Mouse (Mus musculus) layer of hippocampus, adult 11-12 months (tissue): ENCODE results near the gene Tubgcp2.

Experiments used
- DNase-seq: peaks from one replicate; pipeline ENCODE4 v3.0.0; 2022; ENCODE audit warnings: low spot score

Gene Tubgcp2

GRCm38 (mm10) chr7:140036281-140037170 is at the start of gene Tubgcp2, which contains the start of gene Zfp511:
Gene Tubgcp2 (minus strand): TSS chr7:140036669.
Gene Zfp511 (plus strand): TSS chr7:140036391.
- peak; percentile 95 for DNase-seq

DNA sequence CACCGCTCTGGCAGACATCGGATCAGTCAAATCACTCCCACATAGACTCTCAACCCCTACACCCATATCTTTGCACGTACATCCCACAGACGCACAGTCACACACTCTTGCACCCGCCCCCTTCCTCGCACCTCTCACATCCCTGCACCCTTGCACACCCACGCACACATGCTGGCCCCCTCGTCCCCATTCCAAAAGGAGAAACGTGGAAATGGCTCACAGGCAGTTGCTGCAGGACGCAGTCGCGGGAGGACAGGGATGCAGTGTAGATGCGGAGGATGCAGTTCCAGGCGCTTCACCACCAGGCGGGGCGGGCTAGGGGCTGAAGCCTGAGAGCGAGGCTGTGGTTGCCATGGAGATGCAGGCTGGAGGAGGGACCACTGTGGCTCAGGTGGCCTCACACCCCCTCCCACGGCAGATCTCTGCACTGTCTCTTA is 45.8 kb upstream of the Tubgcp2 start, which contains the start of gene Caly:
Gene Caly, minus strand, starts transcription at position 307 of the 437 bp plus-strand sequence.
- peak; percentile 91 for DNase-seq

GRCm38 (mm10) chr7:140081408-140082241 is 45.2 kb upstream of the Tubgcp2 start:
- peak; percentile 46 for DNase-seq

DNA sequence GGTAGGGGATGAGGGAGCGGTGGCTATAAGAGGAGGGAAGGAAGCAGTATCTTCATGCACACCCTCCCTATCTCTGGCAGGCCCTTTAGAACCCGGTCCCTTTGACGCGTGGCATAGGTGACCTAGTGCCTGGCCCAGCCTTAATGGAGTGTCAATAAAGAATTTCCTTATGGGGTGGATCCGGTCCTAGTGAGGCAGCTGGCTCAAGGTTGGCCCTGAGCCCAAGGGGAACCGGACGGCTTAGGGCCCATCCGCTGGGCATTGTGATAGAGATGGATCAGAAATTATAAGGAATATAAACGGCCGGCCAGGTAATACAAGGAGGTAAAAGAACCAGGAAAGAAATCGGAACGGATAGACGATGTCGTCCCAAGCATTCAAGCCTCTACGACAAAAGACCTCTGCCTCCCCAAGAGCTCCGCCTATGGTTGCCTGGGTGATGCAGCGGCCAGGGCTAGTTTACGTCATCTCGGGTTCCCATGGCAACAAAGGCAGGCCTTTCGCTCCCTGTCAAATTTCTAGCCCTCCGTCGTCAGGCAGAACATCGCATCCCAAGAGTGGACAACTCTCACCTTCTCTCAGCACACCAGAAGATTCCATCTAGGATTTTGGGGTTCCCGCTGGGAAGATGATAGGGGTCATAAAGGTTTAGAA is 44.2 kb upstream of the Tubgcp2 start:
- DNase-seq, result peak; percentile 91

DNA sequence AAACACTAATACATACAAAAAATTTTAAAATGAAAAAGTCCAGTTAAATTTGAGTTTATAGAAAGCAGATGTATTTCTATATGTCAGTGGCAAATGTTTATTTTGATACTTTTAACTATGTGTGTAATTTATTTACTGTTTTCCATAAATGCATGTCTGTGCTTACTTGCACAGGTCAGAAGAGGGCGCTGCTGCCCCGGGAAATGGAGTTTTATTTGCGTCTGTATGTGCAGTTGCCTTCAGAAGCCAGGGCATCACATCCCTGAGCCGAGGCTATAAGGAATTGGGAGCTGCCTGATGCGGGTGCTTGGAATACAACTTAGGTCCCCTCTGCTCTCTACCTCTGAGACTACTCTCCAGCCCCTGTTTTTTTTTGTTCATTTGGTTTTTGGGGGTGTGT is 42.2 kb upstream of the Tubgcp2 start:
- DNase-seq, result peak; percentile 60

DNA sequence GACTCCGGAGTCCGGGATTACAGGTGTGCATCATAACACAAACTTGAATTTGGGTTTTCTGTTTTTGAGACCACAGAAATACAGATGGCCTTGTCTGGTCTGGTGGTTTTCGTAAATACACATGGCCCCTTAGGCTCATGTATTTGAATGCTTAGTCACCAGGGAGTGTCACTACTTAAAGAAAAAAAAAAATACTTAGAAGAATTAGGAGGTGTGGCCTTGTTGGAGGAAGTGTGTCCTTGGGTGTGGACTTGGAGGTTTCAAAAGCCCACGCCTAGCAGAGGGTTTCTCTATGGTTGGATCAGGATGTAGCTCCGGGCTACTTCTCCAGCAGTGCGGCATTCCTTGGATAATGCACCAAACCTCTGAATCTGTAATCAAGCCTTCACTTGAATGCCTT is 41.2 kb upstream of the Tubgcp2 start:
- no peak for DNase-seq

- DNase-seq, result no peak
Measured at GRCm38 (mm10) chr7:140070042-140070711, 33.7 kb upstream of the Tubgcp2 start.

DNA sequence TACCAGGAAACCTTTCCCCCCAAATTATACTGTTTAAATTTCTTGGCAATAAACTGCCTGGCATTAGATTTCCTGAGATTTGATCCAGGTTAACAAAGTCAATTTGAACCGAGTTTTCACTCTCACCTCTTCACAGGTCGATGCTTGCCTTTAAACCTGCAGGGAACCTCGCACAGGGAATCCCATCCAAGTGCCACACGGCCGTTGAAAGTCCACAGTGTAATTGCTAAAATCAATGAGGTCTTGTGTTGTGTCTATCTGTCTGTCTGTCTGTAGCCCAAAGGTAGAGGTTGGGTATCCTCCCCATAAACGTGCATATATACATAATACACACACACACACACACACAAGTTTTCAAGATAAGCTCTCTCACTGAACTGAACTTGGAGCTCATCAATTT is 30.9 kb upstream of the Tubgcp2 start:
- DNase-seq, result no peak

GRCm38 (mm10) chr7:140063092-140063491 is 26.6 kb upstream of the Tubgcp2 start:
- DNase-seq, result peak; percentile 83

- DNase-seq, result peak; percentile 31
Measured at GRCm38 (mm10) chr7:140062307-140062706, 25.8 kb upstream of the Tubgcp2 start.

- DNase-seq, result no peak
Measured at GRCm38 (mm10) chr7:140061832-140062130, 25.3 kb upstream of the Tubgcp2 start.

- no peak for DNase-seq
Measured at GRCm38 (mm10) chr7:140060936-140061831, 24.7 kb upstream of the Tubgcp2 start.

GRCm38 (mm10) chr7:140059601-140060000 is 23.1 kb upstream of the Tubgcp2 start:
- DNase-seq, result no peak

DNA sequence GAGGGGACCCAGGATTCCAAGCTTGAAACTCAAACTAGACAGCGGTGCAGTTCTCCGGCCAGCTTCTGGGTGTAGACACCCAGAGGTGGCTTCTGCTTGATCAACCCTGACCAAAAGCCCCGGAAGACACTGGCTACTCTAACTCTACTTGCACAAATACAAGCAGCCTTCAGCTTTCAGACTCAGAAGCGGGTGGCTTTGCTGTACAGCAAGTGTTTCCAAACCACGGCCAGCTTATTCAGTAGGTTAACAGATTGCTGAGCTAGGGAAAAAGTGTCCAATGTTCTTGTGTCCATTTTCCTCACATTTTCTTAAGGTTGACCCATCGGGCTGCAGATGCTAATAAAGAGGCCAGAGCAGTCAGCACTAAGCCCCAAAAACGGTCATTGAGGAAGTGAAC is 22.1 kb upstream of the Tubgcp2 start:
- DNase-seq, result no peak

DNA sequence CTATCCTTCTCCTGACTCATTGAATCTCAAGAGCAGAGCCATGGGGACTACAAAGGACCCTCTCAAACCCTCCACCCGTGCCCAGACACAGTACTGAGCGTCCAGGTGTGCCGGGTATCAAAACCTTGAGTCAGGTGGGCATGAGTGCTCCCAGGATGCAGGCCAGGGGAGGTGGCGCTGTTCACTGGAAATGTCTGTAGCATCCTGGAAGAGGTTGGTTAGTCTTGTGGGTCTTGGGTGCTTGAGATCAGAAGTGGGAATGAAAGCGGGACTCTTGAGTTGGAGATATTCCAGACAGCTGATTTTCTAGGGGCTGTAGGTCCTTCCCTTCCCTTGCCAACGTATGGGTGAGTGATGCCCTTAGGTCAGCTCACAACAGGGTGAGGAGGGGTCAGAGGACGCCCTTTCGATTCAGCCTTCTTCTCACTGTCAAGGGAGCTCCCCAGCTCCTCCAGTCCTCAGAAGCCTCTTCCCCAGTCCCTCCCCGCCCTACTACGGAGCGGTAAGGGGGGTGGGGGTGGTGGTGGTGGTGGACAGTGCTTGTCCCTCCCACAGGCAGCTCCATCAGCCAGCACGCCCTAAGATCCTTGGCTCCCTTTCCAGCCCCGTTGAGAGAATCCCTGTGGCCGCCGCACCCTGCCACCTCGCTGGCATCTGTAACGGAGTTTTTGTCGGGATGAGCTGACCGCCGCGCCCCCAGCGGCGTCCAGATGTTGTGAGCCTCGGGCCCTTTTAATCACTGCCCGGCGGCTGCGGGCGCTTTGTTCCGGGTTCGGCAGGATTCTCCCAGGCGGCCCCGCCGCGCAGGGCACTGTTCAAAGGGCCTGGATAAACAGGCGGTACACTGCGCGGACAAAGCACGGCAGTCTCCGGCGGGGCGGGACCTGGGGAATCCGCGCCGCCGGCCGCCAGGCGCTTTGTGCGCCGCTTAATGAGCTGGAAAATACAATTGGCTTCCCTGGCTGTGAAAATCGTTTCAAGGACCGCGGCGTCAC is 21.2 kb upstream of the Tubgcp2 start:
- no peak for DNase-seq

GRCm38 (mm10) chr7:140054124-140054523 is 17.7 kb upstream of the Tubgcp2 start:
- DNase-seq, result peak; percentile 31

GRCm38 (mm10) chr7:140049115-140049689 is 12.7 kb upstream of the Tubgcp2 start:
- DNase-seq, result no peak

DNA sequence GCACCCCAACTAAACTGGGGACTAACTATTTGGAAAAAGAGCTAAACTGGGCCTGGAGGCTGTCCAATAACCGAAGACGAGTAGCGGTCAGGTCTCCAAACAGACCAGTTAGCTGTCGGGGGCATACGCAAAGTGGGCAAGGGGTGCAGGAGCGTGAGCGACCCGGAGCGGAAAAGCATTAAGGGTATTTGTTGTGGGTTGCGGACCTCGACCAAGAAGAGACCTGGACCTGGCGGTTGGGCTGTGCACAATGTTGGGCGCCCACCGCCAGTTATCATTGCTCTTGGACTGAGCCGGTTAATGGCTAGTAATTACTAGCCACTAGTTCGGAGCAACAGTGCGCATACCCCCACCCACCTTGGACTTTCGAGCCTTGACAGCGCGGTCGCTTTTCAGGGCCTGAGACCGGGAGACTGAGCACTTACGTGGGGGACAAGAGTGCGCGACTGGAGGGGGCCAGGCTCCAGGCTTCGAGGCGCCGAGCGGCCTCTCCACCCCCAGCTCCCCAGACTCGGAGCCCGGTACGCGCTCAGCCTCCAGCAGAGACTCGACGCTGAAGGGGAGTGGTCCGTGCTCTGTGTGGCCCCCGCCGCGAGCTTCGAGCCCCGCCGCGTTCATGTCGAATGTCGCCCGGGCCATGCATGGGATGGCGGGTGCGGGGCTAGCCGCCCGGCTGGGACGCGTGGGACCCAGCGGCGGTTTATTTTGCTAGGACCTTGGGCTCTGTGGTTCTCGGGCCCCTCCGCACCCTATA is 12.1 kb upstream of the Tubgcp2 start, which contains the start of gene Msx3:
Gene Msx3, minus strand, starts transcription at position 729 of the 754 bp plus-strand sequence.
- DNase-seq, result no peak
